ENCODE assay signal across 12 mouse cellular contexts in genomic region chr7:112378476-112378875, GRCm38 (mm10). TPM values are rescaled to one million over a fixed set of nuclear protein-coding genes. Genes with fewer than 3 reads are reported as not detected.
A peak's percentile ranks its signal among the peaks of the same experiment; 100 is the strongest.
DNase-seq lines count a peak whose midpoint lies in the region; ATAC-seq lines count a peak whose summit lies in the region.
"Had no signal": no experiment of that assay in that cellular context is flagged by ENCODE, and none has a peak within 500 bp of the region (broad histone marks: within the 10 kb centered on the region; RNA-seq: fewer than 3 reads in every experiment).

No protein-coding gene starts in this region.

- H3K4me2 ChIP-seq in intestine, embryonic 16.5 days (ENCODE audit: low read depth, low read length): no peak overlapping the region
- no peak overlapping the region for H3K4me2 ChIP-seq in intestine, embryonic 15.5 days (replicated peaks)
- H3K4me2 ChIP-seq: midbrain, embryonic 15.5 days had no signal

- H3K4me3 ChIP-seq in intestine, embryonic 16.5 days (ENCODE audit: low read length): no peak overlapping the region
- H3K4me3 ChIP-seq in intestine, embryonic 15.5 days (replicated peaks): no peak overlapping the region
- H3K4me3 ChIP-seq: gastrocnemius, adult 2 months; midbrain, embryonic 15.5 days had no signal

- no peaks in the 10 kb centered on the region for H3K36me3 ChIP-seq in intestine, embryonic 16.5 days (ENCODE audit: control insufficient read depth, insufficient read depth, low read length)
- H3K36me3 ChIP-seq in intestine, embryonic 15.5 days: no peaks in the 10 kb centered on the region
- H3K36me3 ChIP-seq: midbrain, embryonic 15.5 days had no signal

- 0 out of 2 replicates have a peak overlapping the region, but pooled peaks have one; percentile 49 for H3K27ac ChIP-seq in intestine, embryonic 16.5 days (ENCODE audit: low read length)
- H3K27ac ChIP-seq in intestine, embryonic 15.5 days: no peak overlapping the region
- H3K27ac ChIP-seq: hindbrain, postnatal 0 days; midbrain, embryonic 15.5 days had no signal

- peaks cover 22% of the 10 kb centered on the region for H3K4me1 ChIP-seq in intestine, embryonic 16.5 days (ENCODE audit: control insufficient read depth, insufficient read depth, low read length)
- peaks cover 12% of the 10 kb centered on the region for H3K4me1 ChIP-seq in intestine, embryonic 15.5 days (replicated peaks)
- H3K4me1 ChIP-seq: midbrain, embryonic 15.5 days had no signal

- DNase-seq in NIH3T3 (ENCODE audit: low read depth): peak; percentile 79
- peak; percentile 79 to 84 for DNase-seq in frontal cortex, postnatal 36 days (ENCODE audit: low spot score in 2 of 2)
- peak; percentile 73 to 81 for DNase-seq in right cerebral cortex, adult 2 months (ENCODE audit: low spot score in 2 of 2)
- no peak for DNase-seq in thymus, adult 18-20 months
- DNase-seq in urinary bladder, postnatal 36 days (ENCODE audit: low spot score in 2 of 2): no peak
- DNase-seq: cerebellum, adult 9-10 months; gastrocnemius, adult 2 months; liver, postnatal 0 days had no signal

- H3K9ac ChIP-seq in intestine, embryonic 16.5 days (ENCODE audit: low read depth, low read length): peak overlapping the region; percentile 12; the same call in 1 of the 2 replicates
- H3K9ac ChIP-seq in intestine, embryonic 15.5 days: no peak overlapping the region
- H3K9ac ChIP-seq: liver, postnatal 0 days; midbrain, embryonic 15.5 days had no signal

- no peaks in the 10 kb centered on the region for H3K27me3 ChIP-seq in intestine, embryonic 16.5 days (replicated peaks; ENCODE audit: control insufficient read depth, insufficient read depth, low read length)
- no peaks in the 10 kb centered on the region for H3K27me3 ChIP-seq in intestine, embryonic 15.5 days (replicated peaks)
- H3K27me3 ChIP-seq: midbrain, embryonic 15.5 days had no signal

- no peak for ATAC-seq in intestine, embryonic 16.5 days
- no peak for ATAC-seq in intestine, embryonic 15.5 days
- ATAC-seq: hindbrain, postnatal 0 days; liver, postnatal 0 days; midbrain, embryonic 15.5 days had no signal

- WGBS in intestine, embryonic 16.5 days: 71% methylated on average over 5 of the region's 5 CpGs
- WGBS in intestine, embryonic 15.5 days: 51% methylated on average over 5 of the region's 5 CpGs

- no peaks in the 10 kb centered on the region for H3K9me3 ChIP-seq in intestine, embryonic 16.5 days (ENCODE audit: control insufficient read depth, low read length)
- no peaks in the 10 kb centered on the region for H3K9me3 ChIP-seq in intestine, embryonic 15.5 days
- H3K9me3 ChIP-seq: midbrain, embryonic 15.5 days had no signal

RNA-seq across cellular contexts. Expression of gene Parva, which starts 48.8 kb away (rescaled TPM):
- 78.5 and 80.0 TPM in 2 replicates for polyA plus RNA-seq in intestine, embryonic 16.5 days (2015; fragmentation: Nextera tagmentation; extraction: Ambion mirVana)
- 79.8 and 90.0 TPM in 2 replicates for polyA plus RNA-seq in intestine, embryonic 15.5 days (2015; fragmentation: Nextera tagmentation; extraction: Ambion mirVana)

Comparison
In these comparisons a context has a peak if more than half of its experiments do, and no peak if none do; other contexts are left out.
1. DNase-seq: peak in NIH3T3 (single experiment), frontal cortex, postnatal 36 days (2 of 2) and right cerebral cortex, adult 2 months (2 of 2); none in thymus, adult 18-20 months (0 of 2) and urinary bladder, postnatal 36 days (0 of 2).